23 mouse cellular contexts compared by ENCODE assay signal in genomic region chr11:77888846-77889245, GRCm38 (mm10). TPM values are rescaled to one million over a fixed set of nuclear protein-coding genes. Genes with fewer than 3 reads are reported as not detected.
DNase-seq lines count a peak whose midpoint lies in the region; ATAC-seq and TF ChIP-seq lines count a peak whose summit lies in the region.
"Had no signal": no experiment of that assay in that cellular context is flagged by ENCODE, and none has a peak within 500 bp of the region (broad histone marks: within the 10 kb centered on the region; RNA-seq: fewer than 3 reads in every experiment).

No protein-coding gene starts in this region.

- no peak for ATAC-seq in forebrain, embryonic 16.5 days
- no peak for ATAC-seq in heart, embryonic 11.5 days (replicated peaks; ENCODE audit: insufficient number of reproducible peaks, low FRiP score, low TSS enrichment)
- no peak for ATAC-seq in kidney, embryonic 14.5 days (ENCODE audit: low FRiP score, low TSS enrichment)
- ATAC-seq: intestine, embryonic 16.5 days had no signal

- 91% methylated on average over 5 of the region's 5 CpGs for WGBS in forebrain, embryonic 16.5 days
- WGBS in heart, embryonic 11.5 days (ENCODE audit: insufficient replicate concordance) = 82% methylated on average over 5 of the region's 5 CpGs
- 82% methylated on average over 5 of the region's 5 CpGs for WGBS in kidney, embryonic 14.5 days

- no peak for DNase-seq in layer of hippocampus, adult 2 months (ENCODE audit: low spot score in 2 of 2)
- no peak for DNase-seq in layer of hippocampus, postnatal 10 days (ENCODE audit: low spot score in 2 of 2)
- peak; percentile 74 for DNase-seq in A20 (ENCODE audit: low read depth, low spot score)
- DNase-seq in B cell, adult 2 months = peak; percentile 17 to 36
- DNase-seq: adrenal gland, postnatal 25 days; cerebellum, adult 9-10 months; gastrocnemius, postnatal 14 days; heart, adult 11 months; heart, postnatal 10 days; kidney, postnatal 36 days; layer of hippocampus, adult 9-11 months; lung, adult 18-20 months; lung, postnatal 10 days had no signal

- H3K4me1 ChIP-seq in forebrain, embryonic 16.5 days (replicated peaks; ENCODE audit: control insufficient read depth, insufficient read depth, low read length) = peaks cover 78% of the 10 kb centered on the region
- H3K4me1 ChIP-seq in heart, embryonic 11.5 days (ENCODE audit: control insufficient read depth, insufficient read depth, low read length) = peaks cover 50% of the 10 kb centered on the region
- H3K4me1 ChIP-seq in kidney, embryonic 14.5 days (ENCODE audit: control insufficient read depth, insufficient read depth, low read length) = peaks cover 13% of the 10 kb centered on the region

- no peak overlapping the region for H3K4me3 ChIP-seq in layer of hippocampus, adult 2 months
- no peak overlapping the region for H3K4me3 ChIP-seq in forebrain, embryonic 16.5 days (replicated peaks; ENCODE audit: low read length)
- H3K4me3 ChIP-seq in heart, embryonic 11.5 days (ENCODE audit: low read depth, low read length) = no peak overlapping the region
- no peak overlapping the region for H3K4me3 ChIP-seq in kidney, embryonic 14.5 days (ENCODE audit: low read length)
- H3K4me3 ChIP-seq: heart, embryonic 12.5 days; hindbrain, embryonic 15.5 days; kidney, embryonic 15.5 days; limb, embryonic 10.5 days; midbrain, embryonic 10.5 days had no signal

- H3K4me2 ChIP-seq in forebrain, embryonic 16.5 days (ENCODE audit: low read length) = no peak overlapping the region
- no peak overlapping the region for H3K4me2 ChIP-seq in heart, embryonic 11.5 days
- H3K4me2 ChIP-seq in kidney, embryonic 14.5 days (replicated peaks; ENCODE audit: low read depth, low read length) = no peak overlapping the region
- H3K4me2 ChIP-seq: heart, embryonic 12.5 days; hindbrain, embryonic 15.5 days; kidney, embryonic 15.5 days; liver, embryonic 11.5 days had no signal

- no peaks in the 10 kb centered on the region for H3K9me3 ChIP-seq in forebrain, embryonic 16.5 days (ENCODE audit: control insufficient read depth, low read length)
- H3K9me3 ChIP-seq in heart, embryonic 11.5 days (replicated peaks; ENCODE audit: control insufficient read depth, low read length) = no peaks in the 10 kb centered on the region
- H3K9me3 ChIP-seq in kidney, embryonic 14.5 days (ENCODE audit: control insufficient read depth, low read length) = no peaks in the 10 kb centered on the region
- H3K9me3 ChIP-seq: heart, embryonic 12.5 days; hindbrain, embryonic 15.5 days; kidney, embryonic 15.5 days; limb, embryonic 10.5 days; midbrain, embryonic 10.5 days had no signal

- H3K27ac ChIP-seq in layer of hippocampus, adult 2 months = peak overlapping the region; percentile 18; the same call in 1 of the 2 replicates
- H3K27ac ChIP-seq in forebrain, embryonic 16.5 days (ENCODE audit: low read length) = peak overlapping the region; percentile 69
- no peak overlapping the region for H3K27ac ChIP-seq in heart, embryonic 11.5 days (ENCODE audit: low read depth, low read length)
- no peak overlapping the region for H3K27ac ChIP-seq in kidney, embryonic 14.5 days (ENCODE audit: low read depth, low read length)
- H3K27ac ChIP-seq: kidney, embryonic 15.5 days; limb, embryonic 10.5 days; midbrain, embryonic 10.5 days had no signal

- H3K36me3 ChIP-seq in forebrain, embryonic 16.5 days (ENCODE audit: control insufficient read depth, insufficient read depth) = no peaks in the 10 kb centered on the region
- no peaks in the 10 kb centered on the region for H3K36me3 ChIP-seq in heart, embryonic 11.5 days (ENCODE audit: control insufficient read depth, insufficient read depth, low read length)
- H3K36me3 ChIP-seq in kidney, embryonic 14.5 days (ENCODE audit: control insufficient read depth, insufficient read depth, low read length) = no peaks in the 10 kb centered on the region
- H3K36me3 ChIP-seq: heart, embryonic 12.5 days; hindbrain, embryonic 15.5 days; kidney, embryonic 15.5 days; limb, embryonic 10.5 days; midbrain, embryonic 10.5 days had no signal

- H3K9ac ChIP-seq in forebrain, embryonic 16.5 days (replicated peaks; ENCODE audit: low read depth, low read length) = no peak overlapping the region
- no peak overlapping the region for H3K9ac ChIP-seq in heart, embryonic 11.5 days (ENCODE audit: low read depth, low read length)
- no peak overlapping the region for H3K9ac ChIP-seq in kidney, embryonic 14.5 days (ENCODE audit: low read depth, low read length)
- H3K9ac ChIP-seq: heart, embryonic 12.5 days; hindbrain, embryonic 15.5 days; kidney, embryonic 15.5 days had no signal

- H3K27me3 ChIP-seq in forebrain, embryonic 16.5 days (replicated peaks; ENCODE audit: control insufficient read depth, insufficient read depth, low read length) = no peaks in the 10 kb centered on the region
- H3K27me3 ChIP-seq in heart, embryonic 11.5 days (ENCODE audit: control insufficient read depth, insufficient read depth, low read length) = no peaks in the 10 kb centered on the region
- peaks cover 12% of the 10 kb centered on the region for H3K27me3 ChIP-seq in kidney, embryonic 14.5 days (ENCODE audit: control insufficient read depth, insufficient read depth, low read length)
- H3K27me3 ChIP-seq: heart, embryonic 12.5 days; hindbrain, embryonic 15.5 days had no signal

- no peak for TF ChIP-seq CTCF in layer of hippocampus, adult 2 months (conservative IDR thresholded peaks at IDR 0.05)

RNA-seq across cellular contexts. Expression of gene Pipox, which starts 5.0 kb away (rescaled TPM):
- 1 to 10 TPM in 1 of 2 experiments, under 1 TPM in 1; 0.84 to 1.2 TPM for total RNA-seq in layer of hippocampus, adult 2 months (2021)
- 1 to 10 TPM; 1.5 to 1.9 TPM for total RNA-seq in layer of hippocampus, postnatal 10 days (2021)
- 8.6 and 12.6 TPM in 2 replicates for polyA plus RNA-seq in forebrain, embryonic 16.5 days (2015; fragmentation: Nextera tagmentation; extraction: Ambion mirVana)
- 1.8 and 2.4 TPM in 2 replicates for polyA plus RNA-seq in heart, embryonic 11.5 days (2014; fragmentation: Nextera tagmentation; extraction: Ambion mirVana)
- 3.2 and 6.2 TPM in 2 replicates for polyA plus RNA-seq in kidney, embryonic 14.5 days (2014; fragmentation: Nextera tagmentation; extraction: Ambion mirVana)

RNA-seq across cellular contexts. Expression of gene Sez6, which starts 41.8 kb away (rescaled TPM):
- 100 to 1,000 TPM; 154 to 159 TPM for total RNA-seq in layer of hippocampus, adult 2 months (2021)
- 100 to 1,000 TPM; 215 to 221 TPM for total RNA-seq in layer of hippocampus, postnatal 10 days (2021)
- 257 and 284 TPM in 2 replicates for polyA plus RNA-seq in forebrain, embryonic 16.5 days (2015; fragmentation: Nextera tagmentation; extraction: Ambion mirVana)
- 0.09 TPM in 1 of 2 replicates, not detected in the other for polyA plus RNA-seq in heart, embryonic 11.5 days (2014; fragmentation: Nextera tagmentation; extraction: Ambion mirVana)
- not detected in 2 replicates for polyA plus RNA-seq in kidney, embryonic 14.5 days (2014; fragmentation: Nextera tagmentation; extraction: Ambion mirVana)

Comparison
In these comparisons a context has a peak if more than half of its experiments do, and no peak if none do; other contexts are left out.
1. DNase-seq: peak in A20 (single experiment) and B cell, adult 2 months (2 of 2); none in layer of hippocampus, adult 2 months (0 of 2) and layer of hippocampus, postnatal 10 days (0 of 2).
2. H3K27ac ChIP-seq: peak in layer of hippocampus, adult 2 months (single experiment) and forebrain, embryonic 16.5 days (single experiment); none in heart, embryonic 11.5 days (single experiment) and kidney, embryonic 14.5 days (single experiment).
3. RNA of gene Sez6, which starts 41.8 kb away (polyA plus RNA-seq): 257 to 284 TPM in forebrain, embryonic 16.5 days; 0.09 TPM in heart, embryonic 11.5 days and not detected in kidney, embryonic 14.5 days; every median in the first group is over 100 times any median in the second.